Mouse (Mus musculus): ENCODE measurements at regions not wholly inside any gene's neighbourhood (a gene's known extent, or its start where the extent isn't known, plus 50 kb on each side); places are given as distances from the start of the nearest gene placed in this dataset.

DNA sequence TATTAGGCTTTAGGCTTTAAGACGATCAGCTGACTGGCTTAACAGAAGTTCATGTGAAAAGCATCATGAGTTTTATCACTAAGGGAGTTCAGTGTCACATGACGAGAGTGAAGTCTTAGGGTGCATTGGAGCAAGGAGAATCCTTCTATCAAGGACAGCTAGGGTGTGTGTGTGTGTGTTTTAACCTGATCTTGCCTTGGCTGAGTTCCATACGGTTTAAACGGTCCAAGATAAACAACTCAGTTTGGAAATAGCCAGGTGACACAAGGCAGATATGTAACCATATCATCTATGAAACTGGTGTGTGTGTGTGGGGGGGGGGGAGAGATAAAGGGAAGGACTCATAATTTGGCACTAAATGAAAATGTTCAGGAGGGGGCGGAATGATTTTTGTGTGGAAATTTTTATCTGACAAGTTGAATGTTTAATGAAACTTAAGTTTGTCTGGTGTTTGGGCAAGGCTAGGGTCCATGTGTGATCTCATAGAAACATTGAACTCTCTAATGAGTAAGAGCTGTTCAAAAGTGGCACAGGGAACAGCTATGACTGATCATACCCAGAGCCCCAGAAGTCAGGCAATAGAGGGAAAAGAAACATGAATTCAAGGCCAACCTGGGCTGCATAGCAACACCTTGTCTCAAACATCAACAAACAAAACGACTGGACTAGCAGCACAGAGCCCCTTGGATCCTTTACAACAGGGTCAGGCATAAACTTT, 132.2 kb upstream of the Map3k1 start:
- no peak for DNase-seq

DNA sequence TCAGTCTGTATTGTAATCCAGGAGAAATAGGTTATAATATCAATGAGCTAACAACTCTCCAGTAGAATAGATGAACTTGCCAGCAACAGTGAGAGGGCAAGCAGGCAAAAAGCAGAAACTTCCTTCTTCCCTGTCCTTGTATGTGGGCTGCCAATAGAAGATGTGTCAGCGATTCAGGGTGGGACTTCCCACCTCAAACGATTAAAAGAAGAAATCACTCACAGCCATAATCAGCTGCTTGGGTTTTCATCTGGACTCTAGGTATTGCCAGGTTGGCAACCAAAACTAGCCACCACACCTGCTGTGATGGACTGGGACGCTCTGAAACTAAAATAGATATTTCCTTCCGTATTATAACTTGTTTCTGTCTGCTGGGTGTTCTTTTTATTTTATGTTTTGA, 133.2 kb upstream of the Map3k1 start:
- DNase-seq: no peak

DNA sequence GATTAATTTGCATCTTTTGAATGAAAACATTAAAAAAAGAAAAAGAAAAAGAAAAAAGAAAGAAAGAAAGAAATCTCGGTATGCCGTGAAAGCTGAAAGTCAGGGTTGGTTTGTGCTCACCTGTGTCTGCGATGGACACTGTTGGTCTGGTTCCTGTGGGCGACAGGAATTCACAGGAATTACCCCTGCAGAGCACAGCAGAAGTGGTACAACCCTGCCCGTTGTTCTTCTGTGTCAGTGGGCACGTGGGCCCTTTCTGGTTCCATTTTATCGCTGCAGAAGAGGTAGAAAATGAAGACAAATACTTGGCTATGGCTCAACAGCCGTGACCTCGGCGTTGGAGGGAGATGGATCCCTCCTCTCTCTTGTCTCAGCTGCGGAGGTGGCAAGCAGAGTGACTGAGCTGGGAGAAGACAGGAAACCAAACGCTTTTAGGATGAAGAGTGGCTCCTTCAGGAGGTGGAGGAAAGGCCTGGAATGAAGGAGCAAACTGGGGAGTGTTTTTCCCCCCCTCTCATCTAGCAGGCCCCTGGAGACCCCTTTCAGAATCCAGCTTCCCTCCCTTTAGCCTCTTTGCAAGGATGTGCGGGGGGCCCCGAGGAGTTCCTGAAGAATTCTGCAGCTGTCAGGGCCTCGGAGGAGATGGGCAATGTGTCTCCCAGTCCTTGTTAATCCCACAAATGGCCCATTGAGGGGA, 134.7 kb upstream of the Map3k1 start:
- DNase-seq: no peak

DNA sequence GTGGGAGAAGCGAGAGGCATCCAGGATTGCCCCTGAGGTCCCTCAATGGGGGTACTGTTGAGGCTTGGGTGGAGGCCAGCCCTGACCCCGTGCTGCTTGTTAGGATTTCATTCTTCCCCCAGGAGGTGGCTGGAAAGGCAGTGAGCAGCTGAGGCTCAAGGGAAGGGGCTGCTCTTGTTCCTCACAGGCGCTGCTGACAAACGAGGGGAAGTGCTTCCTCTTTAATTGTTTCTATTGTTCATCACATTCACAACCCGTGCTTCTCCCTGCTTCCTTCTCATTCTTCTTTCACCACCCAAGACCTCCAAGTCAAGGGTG, 135.3 kb upstream of the Map3k1 start:
- peak; percentile 67 for DNase-seq

DNA sequence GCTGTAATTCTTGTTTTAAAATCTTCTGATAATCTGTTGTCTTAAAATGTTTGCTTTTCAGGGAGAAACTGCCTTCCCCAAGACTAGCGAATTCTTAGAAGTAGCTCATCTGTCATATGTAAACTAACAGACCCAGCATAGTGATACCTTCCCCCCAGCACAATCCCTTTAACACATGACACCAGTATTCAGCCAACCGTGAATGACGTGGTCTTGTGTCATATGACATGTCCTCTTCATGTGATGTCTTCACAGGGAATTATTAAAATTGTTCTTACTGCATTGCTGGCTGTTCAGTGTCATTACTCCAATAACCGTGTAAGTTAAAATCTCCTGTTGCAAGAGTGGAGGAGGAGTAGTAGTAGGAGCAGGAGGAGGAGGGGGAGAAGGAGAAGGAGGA, 137.5 kb upstream of the Map3k1 start:
- DNase-seq: peak; percentile 44

DNA sequence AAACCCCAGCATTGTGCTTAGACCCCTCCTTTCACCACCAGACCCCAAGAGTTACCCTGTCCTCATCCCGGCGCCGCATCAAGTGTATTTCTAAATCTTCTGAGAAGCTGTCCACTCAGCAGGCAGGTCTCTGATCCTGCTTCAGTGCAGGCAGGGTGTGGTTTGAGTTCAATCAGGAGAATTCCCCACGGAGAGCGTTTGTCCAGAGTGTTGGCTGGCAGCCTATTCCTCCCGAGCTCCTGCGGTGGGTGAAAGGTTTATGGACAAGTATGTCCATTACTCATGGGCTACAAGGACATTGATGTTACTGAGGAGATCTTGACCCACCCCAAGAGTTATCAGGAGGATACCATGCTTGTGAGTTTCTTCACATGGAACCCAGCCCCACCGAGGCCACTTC, 138.0 kb upstream of the Map3k1 start:
- no peak for DNase-seq

DNA sequence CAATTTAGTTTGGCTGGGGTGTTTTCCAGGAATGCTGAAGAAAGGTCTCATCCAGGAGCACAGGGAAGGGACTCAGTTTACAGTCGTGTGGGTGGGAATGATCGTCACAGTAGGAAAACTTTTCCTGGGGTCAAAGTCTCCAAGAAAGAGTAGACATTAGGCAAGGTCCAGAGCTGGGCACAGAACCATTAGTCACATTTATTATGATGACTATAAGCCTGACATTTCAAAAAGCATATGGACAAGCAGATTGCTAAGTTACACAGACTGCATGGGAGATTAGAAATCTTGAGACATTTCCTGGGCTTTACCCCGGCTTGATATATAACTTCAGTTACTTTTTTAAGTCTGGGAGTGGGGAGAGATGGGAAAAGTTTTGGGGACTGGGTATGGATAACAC, 139.6 kb upstream of the Map3k1 start:
- DNase-seq: no peak

DNA sequence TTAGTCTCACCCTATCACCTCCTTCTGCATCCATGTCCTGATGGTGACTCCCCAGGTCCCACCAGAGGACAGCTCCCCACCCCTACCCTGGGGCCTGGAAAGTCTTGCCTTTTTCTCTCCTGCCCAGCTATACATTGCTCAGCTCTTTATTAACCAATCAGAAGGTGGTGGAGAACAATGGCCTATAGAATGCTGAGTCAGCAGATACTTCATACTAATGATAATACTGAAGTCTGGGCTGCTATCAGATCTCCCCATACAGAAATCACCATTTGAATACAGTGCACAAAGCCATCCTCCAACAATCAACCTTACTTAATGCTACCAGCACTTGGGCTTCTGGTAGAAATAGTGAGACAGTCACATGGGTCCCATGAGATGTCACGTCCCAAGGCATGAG, 141.2 kb upstream of the Map3k1 start:
- no peak for DNase-seq

DNA sequence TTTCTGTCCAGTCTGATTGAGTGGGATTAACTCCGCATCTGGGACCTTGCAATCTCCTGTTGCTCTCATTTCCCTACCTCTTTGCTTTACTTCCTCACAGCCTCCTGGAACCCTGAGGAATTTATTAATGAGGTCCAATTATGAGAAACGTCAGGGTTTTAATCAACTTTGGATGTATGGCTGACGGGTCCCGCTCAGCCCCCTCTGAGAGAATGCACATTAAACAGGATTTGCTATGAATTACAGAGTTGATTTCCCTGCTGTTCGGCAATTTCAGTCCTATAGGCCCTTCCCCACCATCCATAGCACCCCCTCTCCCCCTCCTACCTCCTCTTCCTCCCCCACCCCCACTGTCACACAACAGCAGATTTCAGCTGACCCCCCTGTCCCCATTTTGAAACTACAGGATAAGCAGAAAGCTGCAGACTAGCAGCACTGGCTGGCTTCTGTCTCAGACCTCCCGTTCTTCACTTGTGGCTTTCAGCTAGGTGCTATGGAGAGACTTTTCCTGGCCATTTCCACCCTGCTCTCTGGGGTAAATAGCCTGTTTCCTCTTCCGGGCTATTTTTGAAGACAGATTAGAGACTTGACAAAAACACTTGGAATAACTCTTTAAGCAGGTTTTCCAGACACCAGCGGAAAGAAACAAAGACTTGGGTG, 145.2 kb upstream of the Map3k1 start:
- DNase-seq: peak; percentile 38

DNA sequence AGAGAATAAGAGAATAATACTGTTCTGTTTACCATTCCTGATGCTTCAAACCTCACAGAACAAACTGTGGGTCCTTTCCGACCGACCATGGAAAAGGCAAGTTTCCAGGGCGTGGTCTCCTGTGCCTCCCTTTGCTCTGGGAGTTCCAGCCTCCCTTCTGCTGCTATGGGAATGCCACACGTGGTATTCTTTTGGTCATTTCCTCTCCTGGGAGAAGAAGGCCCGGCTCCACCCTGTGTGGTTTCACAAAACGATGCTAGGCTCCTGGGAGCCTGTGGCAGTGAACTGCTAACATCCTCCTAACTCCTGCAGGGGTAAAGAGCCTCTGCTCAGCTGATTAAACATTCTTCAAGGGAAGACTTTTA, 145.7 kb upstream of the Map3k1 start:
- peak; percentile 22 for DNase-seq

DNA sequence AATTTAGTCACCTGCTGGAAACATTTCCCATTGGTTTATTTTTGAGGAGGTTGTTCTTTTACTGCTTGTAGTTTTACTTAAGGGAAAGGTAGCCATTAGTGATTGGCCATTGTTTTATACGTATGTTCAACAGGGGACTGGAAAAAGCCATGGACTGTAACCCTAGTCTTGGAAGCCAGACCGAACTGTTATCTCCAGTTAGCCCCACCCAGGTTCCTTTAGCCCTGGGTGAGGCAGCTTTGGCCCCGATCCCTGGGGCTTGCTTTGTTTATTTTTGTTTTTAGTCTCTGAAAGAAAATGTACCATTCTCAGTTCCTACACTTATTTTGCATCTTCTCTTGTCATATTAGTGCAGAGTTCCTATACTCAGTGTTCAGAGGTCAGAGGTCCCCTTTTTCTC, 148.3 kb upstream of the Map3k1 start:
- no peak for DNase-seq

DNA sequence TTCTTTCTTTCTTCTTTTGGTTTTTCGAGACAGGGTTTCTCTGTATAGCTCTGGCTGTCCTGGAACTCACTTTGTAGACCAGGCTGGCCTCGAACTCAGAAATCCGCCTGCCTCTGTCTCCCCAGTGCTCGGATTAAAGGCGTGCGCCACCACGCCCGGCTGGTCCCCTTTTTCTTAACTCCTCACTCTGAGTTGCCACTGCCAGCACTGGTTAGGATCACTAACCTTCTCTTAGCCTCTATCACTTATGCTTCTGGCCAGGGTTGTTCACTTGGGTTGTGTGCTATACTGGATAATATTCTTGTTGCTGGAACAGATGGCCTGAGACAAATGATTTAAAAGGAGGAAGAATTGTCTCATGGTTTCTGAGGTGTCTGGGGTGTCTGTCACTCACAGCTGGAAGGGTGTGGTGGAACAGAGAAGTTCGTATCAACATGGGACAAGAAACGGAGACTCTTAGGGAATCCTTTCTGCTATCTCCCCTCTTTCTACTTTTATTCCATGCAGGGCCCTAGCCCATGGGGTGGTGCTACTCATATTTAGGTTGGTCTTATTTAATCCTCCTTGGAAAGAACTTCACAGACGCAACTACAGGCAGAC, 149.0 kb upstream of the Map3k1 start:
- no peak for DNase-seq

DNA sequence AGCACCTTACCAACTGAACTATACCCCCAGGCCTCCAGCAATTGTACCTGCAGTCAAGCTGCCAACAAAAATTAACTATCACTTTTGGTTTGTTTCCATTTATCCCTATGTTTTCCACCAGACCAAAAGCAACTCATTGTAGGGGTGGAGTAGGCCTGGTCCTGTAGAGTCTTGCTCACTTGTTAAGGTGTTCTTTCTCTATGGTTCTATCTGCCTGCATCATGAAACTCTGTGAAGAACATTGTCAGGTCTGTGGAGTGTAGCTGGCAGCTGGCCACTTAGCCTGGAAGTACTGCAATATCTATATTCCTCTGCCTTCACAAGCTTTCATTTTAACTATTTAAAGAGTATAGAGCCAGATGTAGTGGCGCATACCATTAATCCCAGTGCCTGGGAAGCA, 149.6 kb upstream of the Map3k1 start:
- DNase-seq: no peak

DNA sequence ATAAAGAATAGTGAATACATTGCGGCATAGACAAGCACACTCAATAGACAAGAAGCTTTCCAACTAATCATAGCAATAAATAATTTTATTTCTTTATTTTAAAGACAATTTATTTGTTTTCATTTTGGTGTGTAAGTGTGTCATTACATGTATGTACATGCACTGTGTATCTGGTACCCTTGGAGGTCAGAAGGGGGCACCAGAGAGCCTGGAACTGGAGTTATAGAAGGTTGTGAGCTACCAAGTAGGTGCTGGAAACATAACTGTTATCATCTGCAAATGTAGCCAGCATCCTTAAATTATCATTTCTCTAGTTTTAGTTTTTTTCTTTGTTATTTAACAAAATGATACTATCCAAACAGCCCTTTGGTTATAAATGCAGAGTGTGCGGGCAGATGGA, 151.2 kb upstream of the Map3k1 start:
- no peak for DNase-seq

DNA sequence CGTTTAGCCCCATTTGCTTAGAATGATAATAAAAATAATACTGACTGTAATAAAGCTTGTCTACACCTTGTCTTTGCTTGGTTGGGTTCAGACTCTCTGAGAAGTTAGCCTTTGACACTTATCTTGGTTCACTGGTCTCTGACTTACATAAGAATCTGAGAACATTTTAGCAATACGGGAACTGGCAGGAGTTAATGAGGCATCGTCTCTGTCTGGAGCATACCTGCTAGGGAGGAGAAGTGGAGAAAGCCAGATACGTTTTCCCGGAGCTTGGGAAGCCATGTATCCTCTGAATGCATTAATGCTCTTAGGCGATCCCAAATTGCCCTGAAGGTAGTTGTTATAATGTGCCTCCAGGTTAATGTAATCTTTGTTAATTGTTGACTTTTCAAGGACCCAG, 152.6 kb upstream of the Map3k1 start:
- no peak for DNase-seq

DNA sequence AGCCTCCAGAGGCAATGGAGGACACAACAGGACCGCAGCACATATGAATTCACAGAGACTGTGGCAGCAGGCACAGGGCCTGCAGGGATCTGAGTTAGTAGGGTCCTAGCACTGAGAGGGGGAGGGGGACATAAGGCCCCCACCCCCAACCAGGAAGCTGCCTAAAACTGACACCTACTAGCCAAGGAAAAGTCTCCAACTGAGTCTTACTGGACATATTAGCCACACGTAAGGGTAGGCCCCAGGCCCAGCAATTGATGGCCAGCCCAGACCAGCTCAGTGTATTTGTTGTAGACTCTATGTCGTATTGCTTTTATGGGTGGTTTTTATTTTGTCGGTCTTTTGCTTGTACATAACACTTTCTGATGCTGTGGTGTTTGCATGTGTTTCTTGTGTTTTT, 153.4 kb upstream of the Map3k1 start:
- DNase-seq: no peak

DNA sequence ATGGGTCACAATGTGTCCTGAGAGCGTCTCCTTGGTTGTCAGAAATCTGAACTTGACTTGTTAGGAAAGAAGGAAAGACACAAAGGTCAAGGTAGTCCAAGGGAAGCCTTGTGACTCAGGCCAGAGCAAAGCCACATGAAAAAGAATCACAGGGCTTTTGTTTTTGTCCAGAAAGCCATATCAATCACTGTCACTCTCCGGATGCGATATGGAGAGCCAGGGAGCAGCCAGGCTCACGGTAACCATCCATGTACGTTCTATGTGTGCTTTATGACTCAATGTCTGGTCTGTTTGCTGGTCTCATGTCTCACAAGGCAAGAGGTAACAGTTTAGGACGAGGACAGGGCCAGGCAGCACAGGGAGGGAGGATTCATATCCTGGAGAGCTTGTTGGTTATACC, 157.3 kb upstream of the Map3k1 start:
- DNase-seq: no peak

DNA sequence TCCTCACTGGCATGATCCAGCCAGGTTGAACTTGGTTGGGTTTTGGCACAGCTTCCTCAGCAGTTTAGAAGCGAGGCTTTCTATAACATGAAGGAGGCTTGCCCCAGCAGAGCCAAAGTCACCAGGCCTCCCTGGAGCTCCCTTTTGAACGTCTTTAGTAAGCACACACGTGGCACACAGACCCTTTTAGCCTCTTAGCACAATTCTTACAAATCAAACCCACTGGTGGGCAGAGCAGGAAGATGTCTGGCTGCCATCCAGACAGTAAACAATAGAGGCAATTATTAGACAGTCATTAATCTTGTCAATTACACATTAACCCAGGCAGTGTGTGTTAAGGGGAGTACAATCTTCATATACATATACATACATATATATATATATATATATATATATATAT, 157.8 kb upstream of the Map3k1 start:
- DNase-seq: peak; percentile 52

DNA sequence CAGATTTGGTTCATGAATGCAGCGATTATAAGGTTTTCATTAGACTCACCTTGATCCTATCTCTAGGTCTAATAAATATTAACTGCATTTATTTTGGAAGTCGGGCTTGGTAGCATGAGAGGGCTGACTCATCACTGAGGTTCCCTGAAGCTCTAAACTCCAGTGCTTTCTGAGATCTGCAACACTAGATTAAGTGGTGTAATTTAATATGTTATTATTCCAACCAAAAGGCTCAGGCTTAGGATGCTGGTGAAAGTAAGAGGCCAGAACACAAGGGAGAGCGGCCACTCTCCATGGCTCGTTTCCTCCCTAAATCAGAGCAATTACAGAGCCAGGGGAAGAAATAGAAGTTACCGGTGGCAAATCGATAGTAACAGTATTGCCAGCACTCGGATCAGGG, 159.4 kb upstream of the Map3k1 start:
- DNase-seq: no peak

DNA sequence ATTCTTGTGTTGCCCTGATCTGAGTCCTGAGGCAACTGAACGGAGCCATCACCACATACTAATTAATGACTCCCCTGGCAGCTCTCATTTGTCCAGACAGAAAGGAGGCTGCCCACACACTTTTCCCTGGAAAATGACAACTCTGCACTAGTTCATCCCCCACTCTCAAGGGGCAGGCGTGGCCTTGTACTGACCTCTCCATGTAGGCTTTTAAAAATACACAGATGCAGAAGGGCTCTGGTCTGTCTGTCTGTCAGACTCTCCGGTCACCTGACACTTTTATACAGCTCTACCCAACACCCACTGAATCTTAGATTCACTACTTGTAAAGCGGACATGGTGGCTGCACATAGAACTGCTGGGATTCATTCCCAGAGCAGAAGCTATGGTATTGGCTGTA, 165.5 kb upstream of the Map3k1 start:
- no peak for DNase-seq

DNA sequence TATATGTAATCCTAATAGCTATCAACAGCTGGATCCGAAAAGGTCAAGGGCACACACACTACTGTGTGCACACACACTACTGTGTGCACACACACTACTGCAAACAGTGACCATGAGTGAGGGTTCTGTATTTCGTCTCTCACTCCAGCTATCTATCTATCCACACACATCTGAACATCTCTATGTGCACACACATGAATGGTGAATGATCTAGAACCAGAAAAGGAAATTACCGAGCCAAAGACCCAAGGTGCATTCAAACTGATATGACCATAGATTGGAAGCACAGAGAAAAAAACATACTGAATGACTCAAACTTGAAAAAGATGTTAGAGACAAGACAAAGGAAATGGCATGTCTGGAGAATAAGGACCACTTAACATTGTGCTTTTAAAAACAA, 166.8 kb upstream of the Map3k1 start:
- DNase-seq: no peak

DNA sequence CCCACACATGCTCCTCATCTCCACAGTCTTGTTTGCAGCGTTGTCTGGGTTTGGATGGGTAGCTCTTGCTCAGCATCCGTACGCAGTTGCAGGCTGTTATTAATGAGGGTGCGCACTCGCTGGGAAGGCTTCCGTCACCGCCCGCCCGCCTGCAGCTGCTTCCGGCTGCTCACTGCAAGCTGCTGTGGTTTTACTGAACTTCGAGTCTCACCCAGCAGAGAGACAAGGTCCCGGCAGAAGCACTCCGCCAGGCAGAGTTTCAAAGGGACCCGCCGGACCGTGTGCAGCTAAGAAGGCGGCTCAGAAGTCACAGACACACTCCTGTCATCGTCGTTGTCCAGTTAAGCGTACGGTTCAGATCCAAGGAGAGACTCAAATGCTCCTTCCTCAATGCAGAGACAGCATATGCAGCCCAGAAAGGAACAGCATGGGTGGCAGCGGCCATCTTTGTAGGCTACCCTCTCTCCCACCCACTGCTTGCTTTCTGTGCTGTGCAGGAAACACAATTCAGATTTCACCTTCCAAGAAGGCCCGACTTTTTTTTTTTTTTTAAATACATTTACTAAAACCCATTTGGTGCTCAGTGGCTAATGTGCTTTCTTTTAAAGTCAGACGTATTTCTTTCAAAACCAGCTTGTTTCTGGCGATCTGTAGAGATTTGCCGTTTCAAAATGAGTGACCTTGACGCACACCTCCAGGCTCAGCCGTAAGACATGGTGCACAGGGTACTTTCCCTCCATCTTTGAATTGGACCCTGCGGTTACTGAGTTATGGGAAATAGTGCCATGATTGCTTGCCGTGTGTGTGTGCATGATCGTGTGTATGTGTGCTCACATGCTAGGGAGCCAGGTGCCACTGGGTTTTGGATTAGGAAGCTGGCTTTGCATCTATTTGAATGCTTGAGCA, 169.2 kb upstream of the Map3k1 start:
- DNase-seq: no peak

DNA sequence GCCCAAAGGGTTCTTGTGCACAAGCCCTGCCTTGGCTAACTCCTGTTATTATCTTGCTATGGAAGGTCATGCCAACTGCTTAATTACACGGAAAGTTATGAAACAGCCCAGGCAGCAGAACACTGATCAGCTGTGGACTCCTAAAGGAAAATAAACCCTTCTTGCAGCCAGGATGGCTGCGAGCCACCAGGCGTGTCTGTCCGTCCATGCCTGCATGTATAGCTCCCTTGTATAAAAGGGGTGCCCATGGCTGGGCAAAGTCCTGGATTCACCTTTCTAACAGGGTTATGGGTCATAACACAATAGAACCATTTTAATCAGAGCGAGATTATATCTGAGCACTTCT, 169.9 kb upstream of the Map3k1 start:
- no peak for DNase-seq

Data from retina, postnatal 1 day (tissue).